Mouse (Mus musculus) megakaryocyte-erythroid progenitor cell, adult 5-6 weeks (primary cell): ENCODE measurements around the gene Gm11634. TPM values are rescaled to one million over a fixed set of nuclear protein-coding genes. Genes with fewer than 3 reads are reported as not detected.

Experiments
- ATAC-seq: replicated peaks from 2 replicates; pipeline ENCODE4 v1.8.0; 2016; ENCODE audit warnings: mild to moderate bottlenecking, inconsistent platforms; ENCODE audit not compliant: severe bottlenecking, poor library complexity, low FRiP score, low TSS enrichment
- total RNA-seq, 2 experiments: library from RNA; stranded (forward) in 1 of 2; stranded (reverse) in 1 of 2; fragments of 200-1000, 215-1000 nt in 1 of 2; fragments of >200 nt in 1 of 2; fragmentation: Nextera tagmentation in 1 of 2; gene quantifications; 2 replicates each; pipeline ENCODE4 v1.2.3; 2014 to 2017

Gm11634 gene
- total RNA-seq, 2 experiments from 2014 or later, result not detected

- ATAC-seq, result no peak
These were observed 17.8 kb downstream of the Gm11634 start for GRCm38 (mm10) chr11:101581081-101581764.

GRCm38 (mm10) chr11:101576116-101576515, 22.9 kb downstream of the Gm11634 start:
- peak; percentile 54; the same call in 1 of the 2 replicates for ATAC-seq

- no peak for ATAC-seq
These were observed 30.6 kb downstream of the Gm11634 start for GRCm38 (mm10) chr11:101568421-101568820.

- peak; percentile 87 for ATAC-seq
These were observed 36.7 kb downstream of the Gm11634 start for GRCm38 (mm10) chr11:101562391-101562790.

GRCm38 (mm10) chr11:101556954-101557353, 42.1 kb downstream of the Gm11634 start:
- no peak for ATAC-seq

GRCm38 (mm10) chr11:101556541-101556940, 42.5 kb downstream of the Gm11634 start:
- no peak for ATAC-seq

GRCm38 (mm10) chr11:101553354-101553930, 45.6 kb downstream of the Gm11634 start:
- ATAC-seq, result no peak

- ATAC-seq, result peak; percentile 94
These were observed 46.4 kb downstream of the Gm11634 start for GRCm38 (mm10) chr11:101552476-101553300.

GRCm38 (mm10) chr11:101551751-101552475, 47.1 kb downstream of the Gm11634 start, which contains the start of the genes Brca1 and Nbr1:
TSS of gene Brca1 (minus strand) at chr11:101551955.
TSS of gene Nbr1 (plus strand) at chr11:101552149.
- peak; percentile 77 for ATAC-seq

GRCm38 (mm10) chr11:101548526-101548925, 50.5 kb downstream of the Gm11634 start:
- no peak for ATAC-seq

- no peak for ATAC-seq
These were observed 54.9 kb downstream of the Gm11634 start for GRCm38 (mm10) chr11:101544132-101544531.

Other genes with a start within 250 kb of the Gm11634 start
- gene G6pc, start 231.7 kb downstream of the Gm11634 start, total RNA-seq (2014; fragmentation: Nextera tagmentation), result not detected in 2 replicates
- gene G6pc, start 231.7 kb downstream of the Gm11634 start, total RNA-seq (2017), result not detected in 2 replicates
- 74.9 and 108 TPM in 2 replicates for gene Aarsd1, start 181.6 kb downstream of the Gm11634 start, total RNA-seq (2014; fragmentation: Nextera tagmentation)
- gene Aarsd1, start 181.6 kb downstream of the Gm11634 start, total RNA-seq (2017), result 81.8 and 87.7 TPM in 2 replicates
- 4.9 and 7.1 TPM in 2 replicates for gene Gm27029, start 174.5 kb downstream of the Gm11634 start, total RNA-seq (2014; fragmentation: Nextera tagmentation)
- gene Gm27029, start 174.5 kb downstream of the Gm11634 start, total RNA-seq (2017), result 0.61 TPM in 1 of 2 replicates, not detected in the other
- 5.1 and 6.5 TPM in 2 replicates for gene Rundc1, start 174.2 kb downstream of the Gm11634 start, total RNA-seq (2014; fragmentation: Nextera tagmentation)
- 1.5 and 6.2 TPM in 2 replicates for gene Rundc1, start 174.2 kb downstream of the Gm11634 start, total RNA-seq (2017)
- not detected in 2 replicates for gene Ptges3l, start 173.9 kb downstream of the Gm11634 start, total RNA-seq (2014; fragmentation: Nextera tagmentation)
- not detected in 2 replicates for gene Ptges3l, start 173.9 kb downstream of the Gm11634 start, total RNA-seq (2017)
- gene Rpl27, start 157.0 kb downstream of the Gm11634 start, total RNA-seq (2014; fragmentation: Nextera tagmentation), result 1,243 and 1,644 TPM in 2 replicates
- 3,990 and 4,375 TPM in 2 replicates for gene Rpl27, start 157.0 kb downstream of the Gm11634 start, total RNA-seq (2017)
- gene Ifi35, start 150.8 kb downstream of the Gm11634 start, total RNA-seq (2014; fragmentation: Nextera tagmentation), result 35.5 and 44.1 TPM in 2 replicates
- gene Ifi35, start 150.8 kb downstream of the Gm11634 start, total RNA-seq (2017), result 31.7 and 33.5 TPM in 2 replicates
- gene Rnd2, start 134.3 kb downstream of the Gm11634 start, total RNA-seq (2014; fragmentation: Nextera tagmentation), result 1.6 and 7.2 TPM in 2 replicates
- gene Rnd2, start 134.3 kb downstream of the Gm11634 start, total RNA-seq (2017), result 3.5 and 3.8 TPM in 2 replicates
- 6.5 and 7.4 TPM in 2 replicates for gene Vat1, start 133.0 kb downstream of the Gm11634 start, total RNA-seq (2014; fragmentation: Nextera tagmentation)
- 3.3 and 5.4 TPM in 2 replicates for gene Vat1, start 133.0 kb downstream of the Gm11634 start, total RNA-seq (2017)
- 37.5 and 45.4 TPM in 2 replicates for gene Brca1, start 47.3 kb downstream of the Gm11634 start, total RNA-seq (2014; fragmentation: Nextera tagmentation)
- gene Brca1, start 47.3 kb downstream of the Gm11634 start, total RNA-seq (2017), result 38.5 and 49.6 TPM in 2 replicates
- gene Nbr1, start 47.1 kb downstream of the Gm11634 start, total RNA-seq (2014; fragmentation: Nextera tagmentation), result 50.1 and 74.2 TPM in 2 replicates
- 43.3 and 45.3 TPM in 2 replicates for gene Nbr1, start 47.1 kb downstream of the Gm11634 start, total RNA-seq (2017)
- gene Tmem106a, start 17.0 kb downstream of the Gm11634 start, total RNA-seq (2014; fragmentation: Nextera tagmentation), result 0.85 and 1.7 TPM in 2 replicates
- gene Tmem106a, start 17.0 kb downstream of the Gm11634 start, total RNA-seq (2017), result 0.80 TPM in 1 of 2 replicates, not detected in the other
- gene Rdm1, start 27.9 kb upstream of the Gm11634 start, total RNA-seq (2014; fragmentation: Nextera tagmentation), result 13.0 and 21.8 TPM in 2 replicates
- 2.0 and 5.3 TPM in 2 replicates for gene Rdm1, start 27.9 kb upstream of the Gm11634 start, total RNA-seq (2017)
- 0.22 TPM in 1 of 2 replicates, not detected in the other for gene Arl4d, start 66.3 kb upstream of the Gm11634 start, total RNA-seq (2014; fragmentation: Nextera tagmentation)
- 5.8 TPM in 1 of 2 replicates, not detected in the other for gene Arl4d, start 66.3 kb upstream of the Gm11634 start, total RNA-seq (2017)
- gene Dhx8, start 133.7 kb upstream of the Gm11634 start, total RNA-seq (2014; fragmentation: Nextera tagmentation), result 31.5 and 41.1 TPM in 2 replicates
- 26.8 and 49.1 TPM in 2 replicates for gene Dhx8, start 133.7 kb upstream of the Gm11634 start, total RNA-seq (2017)
- not detected in 2 replicates for gene Etv4, start 186.1 kb upstream of the Gm11634 start, total RNA-seq (2014; fragmentation: Nextera tagmentation)
- not detected in 2 replicates for gene Etv4, start 186.1 kb upstream of the Gm11634 start, total RNA-seq (2017)